Mouse (Mus musculus) CH12F3 (cell line): Measurements from ENCODE around the gene Speer4b.
"Not testable (repeated sequence)": the region's sequence is repeated elsewhere in the genome, so short reads cannot be mapped to it uniquely, and the experiment has no call there.

Experiments
- in situ Hi-C: fragments of 300-500 bp; cut with MboI; formaldehyde crosslinking; loops from 2 replicates; pipeline ENCODE4 v1.14.3; 2020; ENCODE audit warnings: low sequenced_read_pairs

The Speer4b gene

GRCm38 (mm10) chr5:27501338-27501737 lies at the start of gene Speer4b:
Speer4b (minus strand) TSS chr5:27501438.
- in situ Hi-C loops: not testable (repeated sequence)

- in situ Hi-C loops: no loop called here
These were observed 48.1 kb upstream of the Speer4b start for GRCm38 (mm10) chr5:27549291-27549690.

- in situ Hi-C loops: no loop called here
These were observed 43.6 kb upstream of the Speer4b start for GRCm38 (mm10) chr5:27544816-27545270.

- in situ Hi-C loops: no loop called here
These were observed 25.7 kb upstream of the Speer4b start for GRCm38 (mm10) chr5:27526906-27527305.

- in situ Hi-C loops: no loop called here
These were observed 17.5 kb upstream of the Speer4b start for GRCm38 (mm10) chr5:27518716-27519115.

GRCm38 (mm10) chr5:27490942-27491341 lies 10.3 kb downstream of the Speer4b start:
- in situ Hi-C loops: no loop called here

GRCm38 (mm10) chr5:27486138-27486537 lies 15.1 kb downstream of the Speer4b start:
- in situ Hi-C loops: no loop called here

- in situ Hi-C loops: no loop called here
These were observed 19.5 kb downstream of the Speer4b start for GRCm38 (mm10) chr5:27481706-27482105.

GRCm38 (mm10) chr5:27474964-27475465 lies 26.2 kb downstream of the Speer4b start:
- in situ Hi-C loops: no loop called here

GRCm38 (mm10) chr5:27457686-27458085 lies 43.6 kb downstream of the Speer4b start:
- in situ Hi-C loops: no loop called here

- in situ Hi-C loops: no loop called here
These were observed 44.3 kb downstream of the Speer4b start for GRCm38 (mm10) chr5:27456981-27457380.

- in situ Hi-C loops: no loop called here
These were observed 46.9 kb downstream of the Speer4b start for GRCm38 (mm10) chr5:27454386-27454785.

GRCm38 (mm10) chr5:27453201-27453845 lies 47.9 kb downstream of the Speer4b start:
- in situ Hi-C loops: no loop called here
